Mouse (Mus musculus): ENCODE measurements at regions not wholly inside any gene's neighbourhood (a gene's known extent, or its start where the extent isn't known, plus 50 kb on each side); places are given as distances from the start of the nearest gene placed in this dataset.

DNA sequence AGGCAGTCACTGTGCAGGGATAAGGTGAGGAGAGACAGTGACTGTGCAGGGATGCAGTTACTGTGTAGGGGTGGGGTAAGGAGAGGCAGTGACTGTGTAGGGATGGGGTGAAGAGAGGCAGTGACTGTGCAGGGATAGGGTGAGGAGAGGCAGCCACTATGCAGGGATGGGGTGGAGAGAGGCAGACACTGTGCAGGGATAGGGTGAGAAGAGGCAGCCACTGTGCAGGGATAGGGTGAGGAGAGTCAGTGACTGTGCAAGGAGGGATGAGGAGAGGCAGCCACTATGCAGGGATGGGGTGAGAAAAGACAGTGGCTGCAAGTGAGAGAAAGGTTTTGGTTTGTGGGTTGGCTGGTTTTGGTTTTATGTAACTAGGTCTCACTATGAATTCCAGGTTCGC lies 221.8 kb upstream of the Kdm8 start:
- ATAC-seq (replicated peaks; ENCODE audit: low FRiP score, low TSS enrichment, low read depth), result no peak
- Histone ChIP-seq H3K9ac (ENCODE audit: low read length) (no peak overlapping the region), H3K36me3 (ENCODE audit: control insufficient read depth, insufficient read depth, low read length) (no peaks in the 10 kb centered on the region), H3K27me3 (replicated peaks; ENCODE audit: control insufficient read depth, insufficient read depth, low read length) (no peaks in the 10 kb centered on the region), H3K4me1 (replicated peaks; ENCODE audit: control insufficient read depth, insufficient read depth, low read length) (no peaks in the 10 kb centered on the region), H3K9me3 (ENCODE audit: control insufficient read depth, low read length) (no peaks in the 10 kb centered on the region), H3K27ac (ENCODE audit: low read depth) (no peak overlapping the region), H3K4me3 (ENCODE audit: low read depth, low read length) (no peak overlapping the region), H3K4me2 (ENCODE audit: low read length) (no peak overlapping the region)
- 89% methylated on average over 1 of the region's 1 CpGs for WGBS
- no peak for DNase-seq (ENCODE audit: low spot score)

- H3K4me1 ChIP-seq (replicated peaks; ENCODE audit: control insufficient read depth, insufficient read depth, low read length), result no peaks in the 10 kb centered on the region
- H3K4me2 ChIP-seq (ENCODE audit: low read length), result no peak overlapping the region
- H3K4me3 ChIP-seq (ENCODE audit: low read depth, low read length), result no peak overlapping the region
- no peaks in the 10 kb centered on the region for H3K27me3 ChIP-seq (replicated peaks; ENCODE audit: control insufficient read depth, insufficient read depth, low read length)
- no peak overlapping the region for H3K9ac ChIP-seq (ENCODE audit: low read length)
- ATAC-seq (replicated peaks; ENCODE audit: low FRiP score, low TSS enrichment, low read depth) (no peak), DNase-seq (ENCODE audit: low spot score) (no peak)
- no peak overlapping the region for H3K27ac ChIP-seq (ENCODE audit: low read depth)
- no peaks in the 10 kb centered on the region for H3K9me3 ChIP-seq (ENCODE audit: control insufficient read depth, low read length)
- 56% methylated on average over 7 of the region's 7 CpGs for WGBS
- H3K36me3 ChIP-seq (ENCODE audit: control insufficient read depth, insufficient read depth, low read length), result no peaks in the 10 kb centered on the region
These were observed 209.6 kb upstream of the Kdm8 start for GRCm38 (mm10) chr7:125234911-125235310.

GRCm38 (mm10) chr7:125237026-125237425 lies 207.4 kb upstream of the Kdm8 start:
- DNase-seq (ENCODE audit: low spot score) (no peak), ATAC-seq (replicated peaks; ENCODE audit: low FRiP score, low TSS enrichment, low read depth) (no peak)
- H3K4me2 ChIP-seq (ENCODE audit: low read length), result no peak overlapping the region
- no peak overlapping the region for H3K4me3 ChIP-seq (ENCODE audit: low read depth, low read length)
- no peaks in the 10 kb centered on the region for H3K9me3 ChIP-seq (ENCODE audit: control insufficient read depth, low read length)
- WGBS, result 93% methylated on average over 3 of the region's 3 CpGs
- H3K27me3 ChIP-seq (replicated peaks; ENCODE audit: control insufficient read depth, insufficient read depth, low read length), result no peaks in the 10 kb centered on the region
- no peaks in the 10 kb centered on the region for H3K4me1 ChIP-seq (replicated peaks; ENCODE audit: control insufficient read depth, insufficient read depth, low read length)
- no peak overlapping the region for H3K9ac ChIP-seq (ENCODE audit: low read length)
- no peaks in the 10 kb centered on the region for H3K36me3 ChIP-seq (ENCODE audit: control insufficient read depth, insufficient read depth, low read length)
- no peak overlapping the region for H3K27ac ChIP-seq (ENCODE audit: low read depth)

DNA sequence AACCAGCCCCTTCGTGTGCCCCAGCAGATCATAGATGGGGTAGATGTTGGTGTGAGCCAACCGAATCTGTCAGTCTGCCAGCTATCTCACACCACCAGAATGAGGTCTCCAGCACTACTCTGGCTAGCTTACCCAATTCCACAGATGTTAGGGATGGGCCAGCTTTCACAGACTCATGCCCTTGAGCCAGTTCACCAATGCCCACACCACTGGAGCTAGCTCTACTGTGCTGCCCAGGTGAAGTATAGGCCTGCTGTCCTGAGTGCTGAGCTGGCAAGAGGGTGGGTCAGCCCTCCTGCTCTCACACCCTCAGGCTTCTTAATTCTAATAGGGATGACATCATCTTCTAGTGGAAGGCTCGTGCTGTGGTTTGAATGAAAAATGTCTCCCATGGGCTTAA lies 201.5 kb upstream of the Kdm8 start:
- no peaks in the 10 kb centered on the region for H3K36me3 ChIP-seq (ENCODE audit: control insufficient read depth, insufficient read depth, low read length)
- no peaks in the 10 kb centered on the region for H3K27me3 ChIP-seq (replicated peaks; ENCODE audit: control insufficient read depth, insufficient read depth, low read length)
- no peak overlapping the region for H3K4me2 ChIP-seq (ENCODE audit: low read length)
- no peaks in the 10 kb centered on the region for H3K4me1 ChIP-seq (replicated peaks; ENCODE audit: control insufficient read depth, insufficient read depth, low read length)
- no peak overlapping the region for H3K27ac ChIP-seq (ENCODE audit: low read depth)
- H3K9me3 ChIP-seq (ENCODE audit: control insufficient read depth, low read length), result no peaks in the 10 kb centered on the region
- DNase-seq (ENCODE audit: low spot score) (no peak), ATAC-seq (replicated peaks; ENCODE audit: low FRiP score, low TSS enrichment, low read depth) (no peak)
- WGBS, result 75% methylated on average over 3 of the region's 3 CpGs
- H3K4me3 ChIP-seq (ENCODE audit: low read depth, low read length), result no peak overlapping the region
- H3K9ac ChIP-seq (ENCODE audit: low read length), result no peak overlapping the region

GRCm38 (mm10) chr7:125248386-125248785 lies 196.1 kb upstream of the Kdm8 start:
- no peak overlapping the region for H3K9ac ChIP-seq (ENCODE audit: low read length)
- H3K27ac ChIP-seq (ENCODE audit: low read depth), result no peak overlapping the region
- H3K36me3 ChIP-seq (ENCODE audit: control insufficient read depth, insufficient read depth, low read length), result no peaks in the 10 kb centered on the region
- no peak overlapping the region for H3K4me2 ChIP-seq (ENCODE audit: low read length)
- DNase-seq (ENCODE audit: low spot score) (no peak), ATAC-seq (replicated peaks; ENCODE audit: low FRiP score, low TSS enrichment, low read depth) (no peak)
- H3K4me1 ChIP-seq (replicated peaks; ENCODE audit: control insufficient read depth, insufficient read depth, low read length), result no peaks in the 10 kb centered on the region
- H3K27me3 ChIP-seq (replicated peaks; ENCODE audit: control insufficient read depth, insufficient read depth, low read length), result no peaks in the 10 kb centered on the region
- H3K9me3 ChIP-seq (ENCODE audit: control insufficient read depth, low read length), result no peaks in the 10 kb centered on the region
- WGBS, result 85% methylated on average over 3 of the region's 3 CpGs
- H3K4me3 ChIP-seq (ENCODE audit: low read depth, low read length), result no peak overlapping the region

- H3K9me3 ChIP-seq (ENCODE audit: control insufficient read depth, low read length), result no peaks in the 10 kb centered on the region
- H3K36me3 ChIP-seq (ENCODE audit: control insufficient read depth, insufficient read depth, low read length), result no peaks in the 10 kb centered on the region
- DNase-seq (ENCODE audit: low spot score), result no peak
- no peak overlapping the region for H3K4me2 ChIP-seq (ENCODE audit: low read length)
- no peaks in the 10 kb centered on the region for H3K27me3 ChIP-seq (replicated peaks; ENCODE audit: control insufficient read depth, insufficient read depth, low read length)
- no peak overlapping the region for H3K27ac ChIP-seq (ENCODE audit: low read depth)
- no peaks in the 10 kb centered on the region for H3K4me1 ChIP-seq (replicated peaks; ENCODE audit: control insufficient read depth, insufficient read depth, low read length)
- ATAC-seq (replicated peaks; ENCODE audit: low FRiP score, low TSS enrichment, low read depth), result no peak
- no peak overlapping the region for H3K9ac ChIP-seq (ENCODE audit: low read length)
- WGBS, result 70% methylated on average over 2 of the region's 2 CpGs
- H3K4me3 ChIP-seq (ENCODE audit: low read depth, low read length), result no peak overlapping the region
These were observed 194.1 kb upstream of the Kdm8 start for GRCm38 (mm10) chr7:125250385-125250784.

- Histone ChIP-seq H3K27ac (ENCODE audit: low read depth) (no peak overlapping the region), H3K9me3 (ENCODE audit: control insufficient read depth, low read length) (no peaks in the 10 kb centered on the region), H3K4me2 (ENCODE audit: low read length) (no peak overlapping the region), H3K36me3 (ENCODE audit: control insufficient read depth, insufficient read depth, low read length) (no peaks in the 10 kb centered on the region), H3K4me3 (ENCODE audit: low read depth, low read length) (no peak overlapping the region), H3K9ac (ENCODE audit: low read length) (no peak overlapping the region), H3K4me1 (replicated peaks; ENCODE audit: control insufficient read depth, insufficient read depth, low read length) (no peaks in the 10 kb centered on the region), H3K27me3 (replicated peaks; ENCODE audit: control insufficient read depth, insufficient read depth, low read length) (no peaks in the 10 kb centered on the region)
- WGBS, result 76% methylated on average over 6 of the region's 6 CpGs
- DNase-seq (ENCODE audit: low spot score) (no peak), ATAC-seq (replicated peaks; ENCODE audit: low FRiP score, low TSS enrichment, low read depth) (no peak)
These were observed 193.4 kb upstream of the Kdm8 start for GRCm38 (mm10) chr7:125250970-125251585.

GRCm38 (mm10) chr7:125254302-125254701 lies 190.2 kb upstream of the Kdm8 start:
- no peaks in the 10 kb centered on the region for H3K4me1 ChIP-seq (replicated peaks; ENCODE audit: control insufficient read depth, insufficient read depth, low read length)
- H3K36me3 ChIP-seq (ENCODE audit: control insufficient read depth, insufficient read depth, low read length), result no peaks in the 10 kb centered on the region
- no peak overlapping the region for H3K9ac ChIP-seq (ENCODE audit: low read length)
- DNase-seq (ENCODE audit: low spot score) (no peak), ATAC-seq (replicated peaks; ENCODE audit: low FRiP score, low TSS enrichment, low read depth) (no peak)
- 45% methylated on average over 4 of the region's 4 CpGs for WGBS
- H3K27ac ChIP-seq (ENCODE audit: low read depth), result no peak overlapping the region
- H3K4me2 ChIP-seq (ENCODE audit: low read length), result no peak overlapping the region
- no peak overlapping the region for H3K4me3 ChIP-seq (ENCODE audit: low read depth, low read length)
- H3K9me3 ChIP-seq (ENCODE audit: control insufficient read depth, low read length), result no peaks in the 10 kb centered on the region
- no peaks in the 10 kb centered on the region for H3K27me3 ChIP-seq (replicated peaks; ENCODE audit: control insufficient read depth, insufficient read depth, low read length)

GRCm38 (mm10) chr7:125259016-125259415 lies 185.5 kb upstream of the Kdm8 start:
- Histone ChIP-seq H3K27me3 (replicated peaks; ENCODE audit: control insufficient read depth, insufficient read depth, low read length) (no peaks in the 10 kb centered on the region), H3K36me3 (ENCODE audit: control insufficient read depth, insufficient read depth, low read length) (no peaks in the 10 kb centered on the region), H3K4me3 (ENCODE audit: low read depth, low read length) (no peak overlapping the region), H3K27ac (ENCODE audit: low read depth) (no peak overlapping the region), H3K9me3 (ENCODE audit: control insufficient read depth, low read length) (no peaks in the 10 kb centered on the region), H3K4me1 (replicated peaks; ENCODE audit: control insufficient read depth, insufficient read depth, low read length) (no peaks in the 10 kb centered on the region), H3K4me2 (ENCODE audit: low read length) (no peak overlapping the region), H3K9ac (ENCODE audit: low read length) (no peak overlapping the region)
- DNase-seq (ENCODE audit: low spot score), result no peak
- no peak for ATAC-seq (replicated peaks; ENCODE audit: low FRiP score, low TSS enrichment, low read depth)

All from intestine, embryonic 14.5 days (tissue).